Mouse (Mus musculus) C3H10T1/2 (cell line): ENCODE measurements around the gene Cryaa. TPM values are rescaled to one million over a fixed set of nuclear protein-coding genes. Genes with fewer than 3 reads are reported as not detected.

Experiments
- polyA plus RNA-seq, 2 experiments: library from polyadenylated mRNA; unstranded; fragments of >200 nt; fragmentation: generic; extraction: Trizol; gene quantifications; one replicate each; pipeline ENCODE4 v1.2.1; 2012; ENCODE audit warnings: missing spikeins in 2 of 2

Gene Cryaa
- polyA plus RNA-seq: not detected

DNA sequence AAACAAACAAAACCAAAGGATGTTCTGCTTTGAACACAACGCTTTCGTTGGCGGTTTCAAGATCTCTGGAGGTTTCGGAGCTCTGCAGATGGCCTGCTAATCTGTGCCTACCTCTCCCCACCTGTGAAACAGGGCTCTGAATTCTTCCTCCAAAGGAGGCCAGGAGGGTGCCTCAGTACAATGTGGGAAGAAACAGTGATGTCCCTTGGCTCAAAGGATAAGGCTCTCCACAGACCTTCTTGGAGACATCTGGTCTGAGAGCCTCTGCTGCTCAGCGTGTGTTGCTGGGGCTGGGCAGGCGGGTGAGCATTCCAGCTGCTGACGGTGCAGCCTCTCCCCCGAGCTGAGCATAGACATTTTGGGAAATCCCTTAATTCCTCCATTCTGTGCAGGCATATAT is at the start of gene Cryaa:
Gene Cryaa (plus strand): TSS at position 301 of the 400 bp plus-strand sequence.

DNA sequence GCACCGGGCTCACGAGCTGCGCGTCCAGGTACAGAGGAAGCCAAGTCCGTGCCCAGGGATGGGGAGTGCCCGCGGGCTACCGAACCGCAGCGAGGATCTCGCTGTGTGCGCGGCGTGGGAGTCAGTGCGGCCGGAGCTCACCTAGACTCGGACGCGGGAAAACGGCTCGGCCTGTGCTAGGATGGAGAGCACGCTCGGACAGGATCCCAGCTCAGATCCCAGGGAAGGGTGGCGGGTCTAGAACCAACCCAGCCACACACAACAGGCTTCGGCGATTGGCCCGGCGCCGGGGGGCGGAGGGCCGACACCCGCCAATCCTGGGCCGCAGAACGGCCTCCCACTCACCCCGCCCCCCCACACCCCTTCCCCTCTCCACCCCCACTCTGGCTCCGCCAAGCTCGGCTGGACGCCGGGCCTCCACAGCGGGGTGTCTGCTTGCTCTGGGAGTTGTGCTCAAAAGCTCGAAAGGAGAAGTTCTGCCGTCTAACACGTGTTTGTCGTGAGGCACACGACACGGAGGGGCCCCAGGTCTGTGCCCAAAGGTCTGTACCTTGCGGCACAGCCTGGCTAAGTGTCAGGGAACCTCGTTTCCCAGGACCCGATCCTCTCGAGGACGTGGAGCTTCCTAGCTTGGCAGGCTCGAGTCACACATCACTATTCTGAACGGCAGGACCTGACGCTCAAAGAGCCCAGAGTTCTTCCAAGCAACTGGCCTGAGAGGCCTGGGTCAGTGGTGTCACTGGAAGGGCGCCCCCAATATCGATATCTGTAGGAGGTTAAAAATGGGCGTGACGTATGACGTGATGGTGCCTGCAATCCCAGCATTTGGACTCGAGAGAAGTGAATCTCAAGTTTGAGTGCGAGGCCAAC is 40.4 kb upstream of the Cryaa start, which contains the start of gene Cbs:
Gene Cbs (minus strand): TSS at position 297 of the 870 bp plus-strand sequence.

DNA sequence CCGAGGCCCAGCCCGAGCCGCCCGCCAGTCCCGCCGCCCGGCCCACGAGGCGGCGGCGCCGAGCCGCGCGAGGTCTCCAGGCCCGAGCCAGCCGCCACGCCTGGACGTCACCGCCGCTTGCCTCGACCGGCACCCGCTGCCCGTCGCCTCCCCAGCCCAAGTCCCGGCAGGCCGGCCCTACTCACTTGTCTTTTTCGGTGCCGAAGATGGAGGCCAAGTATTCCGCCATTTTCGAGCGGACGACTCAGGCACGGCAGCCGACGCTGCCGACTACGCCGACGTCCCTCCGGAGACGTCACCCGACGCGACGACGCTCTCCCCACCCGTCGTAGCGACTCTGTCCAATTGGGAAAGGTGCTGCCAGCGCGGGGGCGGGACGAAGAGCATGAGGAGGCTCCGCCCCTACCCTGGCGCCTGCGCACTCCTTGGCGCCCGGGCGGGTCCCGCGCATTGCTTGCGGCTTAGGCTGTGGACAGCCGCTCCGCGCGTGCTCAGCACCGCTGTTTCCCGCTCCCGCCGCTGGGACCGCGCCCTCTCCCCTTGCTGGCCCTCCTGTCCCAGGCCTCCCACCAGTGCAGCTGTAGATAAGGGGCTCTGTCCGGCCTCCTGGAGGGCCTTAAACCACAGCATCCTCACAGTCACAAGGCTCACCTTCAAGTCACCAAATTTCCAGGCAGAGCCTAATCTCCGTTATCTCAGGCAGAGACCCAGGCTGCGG is 19.0 kb upstream of the Cryaa start, which contains the start of gene U2af1:
Gene U2af1 (minus strand): TSS at position 425 of the 718 bp plus-strand sequence.

Other genes starting within 250 kb of the Cryaa start
- 10 to 100 TPM; 18.6 to 35.7 TPM for gene Wdr4, start 157.8 kb upstream of the Cryaa start, polyA plus RNA-seq
- 100 to 1,000 TPM; 635 to 697 TPM for gene Ndufv3, start 157.7 kb upstream of the Cryaa start, polyA plus RNA-seq
- 10 to 100 TPM in 1 of 2 experiments, 1 to 10 TPM in 1; 2.4 to 11.8 TPM for gene Pknox1, start 113.1 kb upstream of the Cryaa start, polyA plus RNA-seq
- gene Cbs, start 40.6 kb upstream of the Cryaa start, polyA plus RNA-seq: under 1 TPM; 0.11 to 0.98 TPM
- 100 to 1,000 TPM; 182 to 216 TPM for gene U2af1, start 18.9 kb upstream of the Cryaa start, polyA plus RNA-seq
- 10 to 100 TPM in 1 of 2 experiments, 1 to 10 TPM in 1; 1.9 to 24.5 TPM for gene Sik1, start 178.0 kb downstream of the Cryaa start, polyA plus RNA-seq